Comparison of ENCODE assay signal across 20 mouse cellular contexts in genomic region chr4:53614576-53615225, GRCm38 (mm10). TPM values are rescaled to one million over a fixed set of nuclear protein-coding genes. Genes with fewer than 3 reads are reported as not detected.
A peak's percentile ranks its signal among the peaks of the same experiment; 100 is the strongest.
DNase-seq lines count a peak whose midpoint lies in the region; TF ChIP-seq lines count a peak whose summit lies in the region.
"Had no signal": no experiment of that assay in that cellular context is flagged by ENCODE, and none has a peak within 500 bp of the region (broad histone marks: within the 10 kb centered on the region; RNA-seq: fewer than 3 reads in every experiment).

No protein-coding gene starts in this region.

- H3K4me2 ChIP-seq in myocyte (ENCODE audit: low read depth): peak overlapping the region; percentile 42

- no peak overlapping the region for H3ac ChIP-seq in myocyte (ENCODE audit: control insufficient read depth, insufficient read length)

- H3K9me3 ChIP-seq in heart, embryonic 10.5 days: no peaks in the 10 kb centered on the region
- H3K9me3 ChIP-seq: G1E had no signal

- H3K27ac ChIP-seq in heart, embryonic 10.5 days: no peak overlapping the region

- TF ChIP-seq POLR2A in myocyte (IDR thresholded peaks at IDR 0.05; ENCODE audit: insufficient read length, low read depth): no peak

- H3K4me1 ChIP-seq in heart, embryonic 10.5 days: no peaks in the 10 kb centered on the region

- no peaks in the 10 kb centered on the region for H3K79me2 ChIP-seq in myocyte (ENCODE audit: control insufficient read depth, insufficient read depth)

- no peaks in the 10 kb centered on the region for H3K36me3 ChIP-seq in heart, embryonic 10.5 days
- no peaks in the 10 kb centered on the region for H3K36me3 ChIP-seq in myocyte (ENCODE audit: control insufficient read depth, insufficient read depth)
- H3K36me3 ChIP-seq: G1E had no signal

- DNase-seq in heart, adult 11 months: peak; percentile 85
- no peak for DNase-seq in heart, embryonic 10.5 days (ENCODE audit: low spot score)
- peak; percentile 57 for DNase-seq in MN1 (ENCODE audit: low spot score)
- no peak for DNase-seq in kidney, postnatal 14 days
- DNase-seq in natural killer cell, adult 2 months (ENCODE audit: low spot score in 2 of 2): no peak
- DNase-seq: adrenal gland, adult 2 months; adrenal gland, adult 8-10 months; adrenal gland, postnatal 10 days; adrenal gland, postnatal 14 days; adrenal gland, postnatal 25 days; adrenal gland, postnatal 36 days; B cell, adult 2 months; cerebellum, adult 11 months; cerebellum, adult 11-12 months; cerebellum, adult 18-20 months; cerebellum, adult 2 months had no signal

- H3K4me3 ChIP-seq in heart, embryonic 10.5 days: no peak overlapping the region
- H3K4me3 ChIP-seq in myocyte: no peak overlapping the region

- 84% methylated on average over 5 of the region's 5 CpGs for WGBS in heart, embryonic 10.5 days

- no peaks in the 10 kb centered on the region for H3K27me3 ChIP-seq in heart, embryonic 10.5 days (ENCODE audit: insufficient read depth, poor library complexity, severe bottlenecking)
- no peaks in the 10 kb centered on the region for H3K27me3 ChIP-seq in myocyte (ENCODE audit: control insufficient read depth, insufficient read depth, insufficient read length)
- H3K27me3 ChIP-seq: CH12.LX, Patski had no signal

TF ChIP-seq in myocyte, 11 proteins besides CTCF, POLR2A, EP300 and RAD21:
- TF ChIP-seq POLR2AphosphoS2 (IDR thresholded peaks at IDR 0.05; ENCODE audit: insufficient read length, low read depth) (no peak), MYOD1 (IDR thresholded peaks at IDR 0.05; ENCODE audit: control insufficient read depth in 1 of 3, insufficient read length in 2 of 3, low read depth in 2 of 3) (peak; percentile 75 to 82 (median 78)), REST (IDR thresholded peaks at IDR 0.05; ENCODE audit: insufficient read depth, insufficient read length) (no peak), MYOG (IDR thresholded peaks at IDR 0.05; ENCODE audit: control insufficient read depth in 1 of 3, insufficient read depth in 1 of 3, insufficient read length in 2 of 3, low read depth in 2 of 3) (peak in 1 of 3 experiments; percentile 77), SRF (IDR thresholded peaks at IDR 0.05; ENCODE audit: control insufficient read depth, insufficient read length, low read depth) (no peak), TCF12 (IDR thresholded peaks at IDR 0.05; ENCODE audit: insufficient read depth, poor library complexity, severe bottlenecking) (peak; percentile 18)

RNA-seq across cellular contexts. Expression of gene Fsd1l, which starts 16.6 kb away (rescaled TPM):
- polyA plus RNA-seq in heart, embryonic 10.5 days (2016; fragmentation: Nextera tagmentation; extraction: Ambion mirVana): 11.4 and 12.3 TPM in 2 replicates
- 1.2 TPM for polyA plus RNA-seq in myocyte (2012; fragmentation: generic; extraction: Trizol)
- polyA plus RNA-seq: G1E had no signal

Comparison
In these comparisons a context has a peak if more than half of its experiments do, and no peak if none do; other contexts are left out.
1. DNase-seq: peak in heart, adult 11 months (single experiment) and MN1 (single experiment); none in heart, embryonic 10.5 days (single experiment), kidney, postnatal 14 days (single experiment) and natural killer cell, adult 2 months (0 of 2).